Mouse (Mus musculus) gastrocnemius, postnatal 36 days (tissue): ENCODE measurements around the gene Fry. TPM values are rescaled to one million over a fixed set of nuclear protein-coding genes. Genes with fewer than 3 reads are reported as not detected.

Source experiments
- total RNA-seq, 2 experiments: library from RNA; stranded (reverse); gene quantifications; 2 replicates each; pipeline ENCODE4 v1.2.3; 2021

The Fry gene
- total RNA-seq, 2 experiments from 2014 or later, result 78.8 to 85.5 TPM

Other genes with a start within 250 kb of the Fry start
- gene Rxfp2, start 100.0 kb upstream of the Fry start, total RNA-seq, result not detected